Mouse (Mus musculus): Measurements from ENCODE around the gene Prss43. TPM values are rescaled to one million over a fixed set of nuclear protein-coding genes. Genes with fewer than 3 reads are reported as not detected.

Gene Prss43
- total RNA-seq, 2 experiments from 2014 or later, result not detected

- DNase-seq, result no peak
- intact Hi-C loops (cut with DNase I), result no loop called here
Observed at GRCm38 (mm10) chr9:110880772-110881171, 54.3 kb downstream of the Prss43 start.

Other genes starting within 250 kb of the Prss43 start
- gene Nradd, start 202.2 kb upstream of the Prss43 start, total RNA-seq (2021), result 1 to 10 TPM in 1 of 2 experiments, under 1 TPM in 1; 0.91 to 1.2 TPM
- 1 to 10 TPM; 3.3 to 3.6 TPM for gene Nbeal2, start 172.5 kb upstream of the Prss43 start, total RNA-seq (2021)
- gene Ccdc12, start 170.2 kb upstream of the Prss43 start, total RNA-seq (2021), result 10 to 100 TPM; 45.1 to 48.1 TPM
- 1,000 to 10,000 TPM in 1 of 2 experiments, 100 to 1,000 TPM in 1; 290 to 1,186 TPM for gene Myl3, start 84.8 kb upstream of the Prss43 start, total RNA-seq (2021)
- gene Pth1r, start 79.5 kb upstream of the Prss43 start, total RNA-seq (2021), result 1 to 10 TPM in 1 of 2 experiments, under 1 TPM in 1; 0.74 to 1.1 TPM
- gene Prss42, start 28.5 kb upstream of the Prss43 start, total RNA-seq (2021), result not detected
- not detected for gene Prss44, start 12.7 kb upstream of the Prss43 start, total RNA-seq (2021)
- gene Prss45, start 7.9 kb downstream of the Prss43 start, total RNA-seq (2021), result not detected
- gene Prss46, start 17.8 kb downstream of the Prss43 start, total RNA-seq (2021), result not detected
- gene Prss50, start 31.3 kb downstream of the Prss43 start, total RNA-seq (2021), result not detected
- gene Als2cl, start 53.2 kb downstream of the Prss43 start, total RNA-seq (2021), result 1 to 10 TPM; 4.6 to 6.6 TPM
- under 1 TPM; 0.37 to 0.41 TPM for gene Tmie, start 53.4 kb downstream of the Prss43 start, total RNA-seq (2021)
- gene Fam240a, start 90.2 kb downstream of the Prss43 start, total RNA-seq (2021), result 1 to 10 TPM in 1 of 2 experiments, not detected in 1; 1.2 TPM
- gene Tdgf1, start 119.5 kb downstream of the Prss43 start, total RNA-seq (2021), result not detected
- gene Lrrc2, start 124.9 kb downstream of the Prss43 start, total RNA-seq (2021), result 10 to 100 TPM; 45.8 to 73.6 TPM
- 1 to 10 TPM in 1 of 2 experiments, under 1 TPM in 1; 0.54 to 1.3 TPM for gene Rtp3, start 163.9 kb downstream of the Prss43 start, total RNA-seq (2021)
- gene Ltf, start 192.6 kb downstream of the Prss43 start, total RNA-seq (2021), result not detected
- gene Ccrl2, start 230.8 kb downstream of the Prss43 start, total RNA-seq (2021), result 1 to 10 TPM; 3.2 to 6.8 TPM

Data from gastrocnemius, postnatal 36 days (tissue).